Mouse (Mus musculus) lung, postnatal 14 days (tissue): ENCODE results near the gene Cenpn.

Source experiments
- DNase-seq: peaks from one replicate; pipeline ENCODE4 v3.0.0; 2021

The Cenpn gene

GRCm38 (mm10) chr8:116921337-116922059, at the start of gene Cenpn, which contains the start of gene Cmc2:
Cenpn (plus strand) TSS chr8:116921730.
Cmc2 (minus strand) TSS chr8:116921455.
- peak; percentile 93 for DNase-seq

- no peak for DNase-seq
Measured at GRCm38 (mm10) chr8:116872761-116873342, 48.7 kb upstream of the Cenpn start.

- no peak for DNase-seq
Measured at GRCm38 (mm10) chr8:116873586-116873985, 47.9 kb upstream of the Cenpn start.

GRCm38 (mm10) chr8:116873986-116874385, 47.5 kb upstream of the Cenpn start:
- DNase-seq, result no peak

GRCm38 (mm10) chr8:116875798-116876450, 45.6 kb upstream of the Cenpn start:
- no peak for DNase-seq

- DNase-seq, result no peak
Measured at GRCm38 (mm10) chr8:116881396-116881795, 40.1 kb upstream of the Cenpn start.

GRCm38 (mm10) chr8:116887813-116888212, 33.7 kb upstream of the Cenpn start:
- no peak for DNase-seq

- DNase-seq, result no peak
Measured at GRCm38 (mm10) chr8:116891446-116891845, 30.1 kb upstream of the Cenpn start.

- DNase-seq, result no peak
Measured at GRCm38 (mm10) chr8:116892130-116892529, 29.4 kb upstream of the Cenpn start.

- no peak for DNase-seq
Measured at GRCm38 (mm10) chr8:116892636-116893035, 28.9 kb upstream of the Cenpn start.

- DNase-seq, result no peak
Measured at GRCm38 (mm10) chr8:116893938-116894337, 27.6 kb upstream of the Cenpn start.

GRCm38 (mm10) chr8:116895521-116895920, 26.0 kb upstream of the Cenpn start:
- no peak for DNase-seq

- no peak for DNase-seq
Measured at GRCm38 (mm10) chr8:116904736-116905135, 16.8 kb upstream of the Cenpn start.

GRCm38 (mm10) chr8:116905252-116905651, 16.3 kb upstream of the Cenpn start:
- no peak for DNase-seq

GRCm38 (mm10) chr8:116905836-116906235, 15.7 kb upstream of the Cenpn start:
- DNase-seq, result no peak

GRCm38 (mm10) chr8:116921005-116921336, 559 bp upstream of the Cenpn start:
- DNase-seq, result no peak

- DNase-seq, result no peak
Measured at GRCm38 (mm10) chr8:116922060-116922757, 679 bp downstream of the Cenpn start.

- no peak for DNase-seq
Measured at GRCm38 (mm10) chr8:116923526-116923925, 2.0 kb downstream of the Cenpn start.

- peak; percentile 63 for DNase-seq
Measured at GRCm38 (mm10) chr8:116927880-116928279, 6.3 kb downstream of the Cenpn start.

- DNase-seq, result no peak
Measured at GRCm38 (mm10) chr8:116928588-116928987, 7.1 kb downstream of the Cenpn start.

- DNase-seq, result no peak
Measured at GRCm38 (mm10) chr8:116934976-116935375, 13.4 kb downstream of the Cenpn start.

GRCm38 (mm10) chr8:116935506-116935905, 14.0 kb downstream of the Cenpn start:
- no peak for DNase-seq

GRCm38 (mm10) chr8:116942284-116943058, 20.9 kb downstream of the Cenpn start:
- no peak for DNase-seq
